Mouse (Mus musculus) midbrain, postnatal 0 days (tissue): ENCODE results near the gene Zfp3. TPM values are rescaled to one million over a fixed set of nuclear protein-coding genes. Genes with fewer than 3 reads are reported as not detected.

Experiments
- ATAC-seq: fragments of 200-750 bp; cut with Nextera tagmentation; 2 replicates; pipeline ENCODE4 v1.8.0; 2017; ENCODE audit warnings: moderate number of reproducible peaks, mild to moderate bottlenecking, moderate TSS enrichment, moderate library complexity; ENCODE audit not compliant: low FRiP score
- DNase-seq: peaks from one replicate; pipeline ENCODE4 v3.0.0-alpha.2; 2015; ENCODE audit warnings: low spot score
- H3K27ac ChIP-seq: fragments of 300-500 bp; sonication (generic); 2 replicates; pipeline ENCODE4 v1.5.1; 2014; ENCODE audit warnings: low read depth, mild to moderate bottlenecking, low read length, mixed read lengths
- H3K27me3 ChIP-seq: fragments of 300-500 bp; sonication (generic); 2 replicates; pipeline ENCODE4 v1.6.1; 2014; ENCODE audit warnings: low read length, control low read depth, mixed read lengths; ENCODE audit not compliant: insufficient read depth
- H3K36me3 ChIP-seq: fragments of 300-500 bp; sonication (generic); 2 replicates; pipeline ENCODE4 v1.6.1; 2014; ENCODE audit warnings: low read length, control low read depth, mixed read lengths; ENCODE audit not compliant: insufficient read depth
- H3K4me1 ChIP-seq: fragments of 300-500 bp; sonication (generic); 2 replicates; pipeline ENCODE4 v1.6.1; 2014; ENCODE audit warnings: mild to moderate bottlenecking, control low read depth, antibody characterized with exemption, low read length, mixed read lengths; ENCODE audit not compliant: insufficient read depth
- H3K4me2 ChIP-seq: fragments of 300-500 bp; sonication (generic); 2 replicates; pipeline ENCODE4 v1.6.1; 2014; ENCODE audit warnings: low read depth, mild to moderate bottlenecking, low read length, mixed read lengths; ENCODE audit not compliant: poor library complexity, severe bottlenecking
- H3K4me3 ChIP-seq: fragments of 300-500 bp; sonication (generic); 2 replicates; pipeline ENCODE4 v1.5.1; 2014; ENCODE audit warnings: low read depth, mild to moderate bottlenecking, low read length, moderate library complexity
- H3K9ac ChIP-seq: fragments of 300-500 bp; sonication (generic); replicated peaks from 2 replicates; pipeline ENCODE4 v1.6.1; 2014; ENCODE audit warnings: mild to moderate bottlenecking, low read length, moderate library complexity, mixed read lengths; ENCODE audit not compliant: poor library complexity, severe bottlenecking
- H3K9me3 ChIP-seq: fragments of 300-500 bp; sonication (generic); 2 replicates; pipeline ENCODE4 v1.6.1; 2016; ENCODE audit warnings: low read length, control low read depth
- CTCF ChIP-seq: IDR thresholded peaks from 2 replicates; pipeline ENCODE4 v1.5.1; 2016; ENCODE audit warnings: antibody characterized with exemption, mild to moderate bottlenecking
- WGBS: fragments of 180-500 bp; shearing (Covaris S2); extraction: QIAGEN DNeasy Blood & Tissue Kit; methylation state at CpG from one replicate; pipeline ENCODE4 v1.1.7; 2014; 5-methylcytosine and 5-hydroxymethylcytosine counted together
- polyA plus RNA-seq: library from polyadenylated mRNA; unstranded; fragments of >200 nt; fragmentation: Nextera tagmentation; extraction: Ambion mirVana; gene quantifications from 2 replicates; pipeline ENCODE4 v1.2.1, GENCODE M21; 2015
- total RNA-seq: library from RNA; depleted of rRNA; stranded (reverse); fragments of >200 nt; gene quantifications from 2 replicates; pipeline ENCODE4 v1.2.3, GENCODE M21; 2014

Zfp3 gene
- total and polyA plus RNA-seq, 2 experiments from 2014 or later: 8.7 to 9.7 TPM

GRCm38 (mm10) chr11:70791676-70792075, 27.7 kb downstream of the Zfp3 start:
- WGBS: 82% methylated on average over 5 of the region's 5 CpGs
- ATAC-seq: no peak
- TF ChIP-seq CTCF: no peak

GRCm38 (mm10) chr11:70792409-70792808, 28.4 kb downstream of the Zfp3 start:
- Histone ChIP-seq H3K9ac (no peak overlapping the region), H3K4me3 (no peak overlapping the region), H3K27ac (no peak overlapping the region), H3K27me3 (no peaks in the 10 kb centered on the region), H3K36me3 (no peaks in the 10 kb centered on the region), H3K9me3 (no peaks in the 10 kb centered on the region), H3K4me1 (no peaks in the 10 kb centered on the region), H3K4me2 (no peak overlapping the region)
- no peak for ATAC-seq
- no peak for DNase-seq
- 89% methylated on average over 1 of the region's 1 CpGs for WGBS
- TF ChIP-seq CTCF: no peak

More at GRCm38 (mm10) chr11:70791676-70792075, 27.7 kb downstream of the Zfp3 start:
- no peaks in the 10 kb centered on the region for H3K9me3 ChIP-seq
- H3K27ac ChIP-seq: no peak overlapping the region
- H3K4me3 ChIP-seq: no peak overlapping the region
- no peaks in the 10 kb centered on the region for H3K4me1 ChIP-seq
- H3K4me2 ChIP-seq: no peak overlapping the region
- H3K27me3 ChIP-seq: no peaks in the 10 kb centered on the region
- DNase-seq: no peak
- no peaks in the 10 kb centered on the region for H3K36me3 ChIP-seq
- H3K9ac ChIP-seq: no peak overlapping the region

- H3K4me1 ChIP-seq: no peaks in the 10 kb centered on the region
- H3K36me3 ChIP-seq: no peaks in the 10 kb centered on the region
- DNase-seq: no peak
- H3K27me3 ChIP-seq: no peaks in the 10 kb centered on the region
- 89% methylated on average over 2 of the region's 2 CpGs for WGBS
- no peaks in the 10 kb centered on the region for H3K9me3 ChIP-seq
- ATAC-seq: no peak
- no peak overlapping the region for H3K4me3 ChIP-seq
- no peak overlapping the region for H3K4me2 ChIP-seq
- no peak overlapping the region for H3K27ac ChIP-seq
- TF ChIP-seq CTCF: no peak
- no peak overlapping the region for H3K9ac ChIP-seq
Observed at GRCm38 (mm10) chr11:70802208-70802864, 38.3 kb downstream of the Zfp3 start.

- Histone ChIP-seq H3K4me3 (no peak overlapping the region), H3K4me1 (no peaks in the 10 kb centered on the region), H3K4me2 (no peak overlapping the region), H3K36me3 (no peaks in the 10 kb centered on the region), H3K9ac (no peak overlapping the region), H3K27me3 (no peaks in the 10 kb centered on the region), H3K27ac (no peak overlapping the region), H3K9me3 (no peaks in the 10 kb centered on the region)
- DNase-seq (no peak), ATAC-seq (no peak)
- WGBS: 76% methylated on average over 2 of the region's 2 CpGs
- no peak for TF ChIP-seq CTCF
Observed at GRCm38 (mm10) chr11:70802865-70803261, 38.9 kb downstream of the Zfp3 start.

GRCm38 (mm10) chr11:70803711-70804200, 39.7 kb downstream of the Zfp3 start:
- H3K4me2 ChIP-seq: no peak overlapping the region
- H3K9ac ChIP-seq: no peak overlapping the region
- no peak overlapping the region for H3K27ac ChIP-seq
- H3K4me1 ChIP-seq: no peaks in the 10 kb centered on the region
- no peak for TF ChIP-seq CTCF
- ATAC-seq (no peak), DNase-seq (no peak)
- no peaks in the 10 kb centered on the region for H3K9me3 ChIP-seq
- H3K27me3 ChIP-seq: no peaks in the 10 kb centered on the region
- no peak overlapping the region for H3K4me3 ChIP-seq
- 82% methylated on average over 6 of the region's 6 CpGs for WGBS
- no peaks in the 10 kb centered on the region for H3K36me3 ChIP-seq

- 79% methylated on average over 3 of the region's 3 CpGs for WGBS
- no peak for TF ChIP-seq CTCF
- ATAC-seq: no peak
Observed at GRCm38 (mm10) chr11:70804395-70804794, 40.4 kb downstream of the Zfp3 start.

More at GRCm38 (mm10) chr11:70804395-70804794, 40.4 kb downstream of the Zfp3 start:
- no peaks in the 10 kb centered on the region for H3K36me3 ChIP-seq
- H3K9ac ChIP-seq: no peak overlapping the region
- H3K4me3 ChIP-seq: no peak overlapping the region
- H3K27me3 ChIP-seq: no peaks in the 10 kb centered on the region
- H3K4me2 ChIP-seq: no peak overlapping the region
- no peak for DNase-seq
- H3K9me3 ChIP-seq: no peaks in the 10 kb centered on the region
- H3K27ac ChIP-seq: no peak overlapping the region
- H3K4me1 ChIP-seq: no peaks in the 10 kb centered on the region
